Mouse (Mus musculus) limb, embryonic 12.5 days (tissue): ENCODE results near the gene Sez6l2. TPM values are rescaled to one million over a fixed set of nuclear protein-coding genes. Genes with fewer than 3 reads are reported as not detected.

ENCODE experiments used
- ATAC-seq: fragments of 200-750 bp; cut with Nextera tagmentation; 2 replicates; pipeline ENCODE4 v1.8.0; 2017; ENCODE audit warnings: low read depth, moderate TSS enrichment; ENCODE audit not compliant: insufficient number of reproducible peaks, insufficient read depth, low FRiP score, low TSS enrichment
- H3K27ac ChIP-seq: fragments of 300-500 bp; sonication (generic); 2 replicates; pipeline ENCODE4 v1.5.1; 2016; ENCODE audit warnings: mild to moderate bottlenecking, moderate library complexity
- H3K27me3 ChIP-seq: fragments of 300-500 bp; sonication (generic); 2 replicates; pipeline ENCODE4 v1.6.1; 2016; ENCODE audit warnings: mild to moderate bottlenecking, moderate library complexity
- H3K36me3 ChIP-seq: fragments of 300-500 bp; sonication (generic); 2 replicates; pipeline ENCODE4 v1.6.1; 2016; ENCODE audit warnings: mild to moderate bottlenecking, moderate library complexity
- H3K4me1 ChIP-seq: fragments of 300-500 bp; sonication (generic); replicated peaks from 2 replicates; pipeline ENCODE4 v1.6.1; 2016
- H3K4me2 ChIP-seq: fragments of 300-500 bp; sonication (generic); 2 replicates; pipeline ENCODE4 v1.6.1; 2016; ENCODE audit warnings: mild to moderate bottlenecking, moderate library complexity
- H3K4me3 ChIP-seq: fragments of 300-500 bp; sonication (generic); replicated peaks from 2 replicates; pipeline ENCODE4 v1.5.1; 2016; ENCODE audit warnings: mild to moderate bottlenecking
- H3K9ac ChIP-seq: fragments of 300-500 bp; sonication (generic); replicated peaks from 2 replicates; pipeline ENCODE4 v1.6.1; 2016; ENCODE audit warnings: mild to moderate bottlenecking, moderate library complexity
- H3K9me3 ChIP-seq: fragments of 300-500 bp; sonication (generic); 2 replicates; pipeline ENCODE4 v1.6.1; 2016; ENCODE audit warnings: mild to moderate bottlenecking, moderate library complexity
- WGBS: fragments of 180-500 bp; shearing (Covaris S2); methylation state at CpG from one replicate; pipeline ENCODE4 v1.1.7; 2016; 5-methylcytosine and 5-hydroxymethylcytosine counted together
- polyA plus RNA-seq: library from polyadenylated mRNA; unstranded; fragments of >200 nt; fragmentation: Nextera tagmentation; extraction: Ambion mirVana; gene quantifications from 2 replicates; pipeline ENCODE4 v1.2.1, GENCODE M21; 2016

The Sez6l2 gene
- polyA plus RNA-seq, 1 experiment from 2014 or later = 0.35 TPM

DNA sequence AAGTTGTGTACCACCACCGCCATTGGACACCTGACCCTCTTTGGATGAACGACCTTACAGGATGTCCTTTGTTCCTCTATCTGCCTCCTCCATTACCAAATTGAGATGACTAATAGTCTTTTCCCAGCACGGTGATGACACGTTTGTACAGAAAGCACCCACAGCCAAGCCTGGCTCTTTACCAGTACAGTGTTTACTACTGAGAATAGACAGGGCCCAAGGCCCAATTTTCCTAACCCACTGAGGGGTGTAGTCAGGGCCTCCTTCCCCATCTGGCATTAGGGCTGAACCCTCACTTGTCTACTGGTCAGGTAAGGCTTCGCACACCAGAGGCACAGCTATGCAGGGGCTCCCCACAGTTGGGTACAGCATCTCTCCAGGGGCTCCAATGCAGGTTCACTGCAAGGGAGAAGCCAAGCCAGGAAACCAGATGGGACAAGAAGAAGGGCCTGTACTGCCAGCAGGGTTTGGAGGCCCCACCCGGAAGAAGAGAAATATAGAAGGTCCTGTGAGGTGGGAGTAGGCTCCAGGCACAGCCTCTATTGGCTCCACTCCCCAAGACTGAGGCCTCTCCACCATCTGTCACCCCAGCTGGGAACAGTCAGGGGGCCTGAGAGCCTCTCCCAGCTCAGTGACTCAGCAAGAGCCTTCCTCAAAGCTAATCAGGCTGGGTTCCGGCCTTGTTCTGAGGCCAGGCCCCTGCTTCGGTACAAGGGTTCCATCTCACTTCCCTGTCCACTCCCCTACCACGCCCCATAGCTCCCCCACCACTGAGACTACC, 58.1 kb downstream of the Sez6l2 start:
- no peak overlapping the region for H3K4me3 ChIP-seq
- H3K9me3 ChIP-seq = no peaks in the 10 kb centered on the region
- peaks cover 12% of the 10 kb centered on the region for H3K36me3 ChIP-seq
- no peaks in the 10 kb centered on the region; the same call in 1 of the 2 replicates for H3K4me1 ChIP-seq
- H3K27me3 ChIP-seq = no peaks in the 10 kb centered on the region
- peak overlapping the region; percentile 25 for H3K27ac ChIP-seq
- peak overlapping the region; percentile 40; the same call in 1 of the 2 replicates for H3K9ac ChIP-seq
- 65% methylated on average over 9 of the region's 9 CpGs for WGBS
- ATAC-seq = no peak
- H3K4me2 ChIP-seq = no peak overlapping the region

DNA sequence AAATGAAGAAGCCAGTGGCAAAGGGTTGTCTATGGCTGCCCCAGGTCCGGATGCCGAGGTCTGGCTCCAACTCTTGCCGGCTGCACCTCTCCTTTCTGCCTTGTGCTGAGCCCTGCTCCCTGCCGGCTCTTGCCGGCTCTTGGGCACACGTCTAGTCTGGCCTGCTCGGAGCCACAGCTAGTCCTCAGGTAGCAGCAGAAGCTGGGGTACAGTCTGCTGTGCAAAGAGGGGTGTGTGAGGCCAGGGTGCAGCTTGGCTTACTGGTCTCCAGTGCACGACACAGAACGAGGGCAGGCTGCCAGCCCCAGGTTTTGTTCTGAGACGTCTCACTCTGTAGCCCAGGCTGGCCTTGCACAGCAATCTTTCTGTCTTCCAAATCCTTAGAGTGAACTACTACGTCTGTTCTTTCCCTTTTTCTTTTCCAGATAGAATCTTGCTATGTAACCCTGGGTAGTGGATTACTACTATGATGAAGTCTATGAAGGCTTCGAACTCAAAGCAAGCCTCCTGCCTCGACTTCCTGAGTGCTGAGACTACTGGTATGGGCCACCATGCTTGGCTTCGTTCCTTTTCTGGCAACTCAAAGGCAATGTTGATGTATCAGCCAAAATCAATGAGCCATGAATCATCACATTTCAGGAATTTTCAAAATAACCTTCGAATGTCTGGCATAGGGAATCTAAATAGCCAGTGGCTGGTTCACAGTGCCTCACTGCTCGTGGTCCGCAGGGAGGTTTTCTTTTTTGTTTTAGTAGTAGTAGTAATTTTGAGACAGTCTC, 59.1 kb downstream of the Sez6l2 start:
- H3K4me2 ChIP-seq = no peak overlapping the region
- no peak overlapping the region for H3K4me3 ChIP-seq
- WGBS = 83% methylated on average over 17 of the region's 17 CpGs
- no peak overlapping the region for H3K27ac ChIP-seq
- ATAC-seq = no peak
- H3K9ac ChIP-seq = 0 out of 2 replicates have a peak overlapping the region, but pooled peaks have one; percentile 4
- H3K4me1 ChIP-seq = peaks cover 6% of the 10 kb centered on the region
- H3K9me3 ChIP-seq = no peaks in the 10 kb centered on the region
- peaks cover 23% of the 10 kb centered on the region for H3K36me3 ChIP-seq
- no peaks in the 10 kb centered on the region for H3K27me3 ChIP-seq

DNA sequence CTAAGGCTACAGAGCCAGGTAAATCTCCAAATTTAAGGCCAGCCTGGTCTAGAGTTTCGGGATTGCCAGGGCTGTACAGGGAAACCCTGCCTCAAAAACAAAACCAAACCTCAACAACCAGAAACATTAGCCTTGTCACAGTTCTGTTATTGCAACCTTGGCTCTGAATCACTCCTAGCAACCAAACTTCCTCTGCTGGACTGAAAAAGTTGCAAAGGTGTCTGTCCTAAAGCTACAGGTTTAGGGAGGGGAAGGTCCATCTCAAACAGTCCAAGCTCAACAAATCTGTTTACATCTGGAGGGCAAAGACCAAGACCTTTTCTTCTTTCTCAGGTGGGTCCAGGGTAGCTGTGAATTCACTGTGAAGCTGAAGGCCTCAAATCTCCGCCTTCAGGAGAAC, 60.7 kb downstream of the Sez6l2 start:
- peaks cover 38% of the 10 kb centered on the region for H3K36me3 ChIP-seq
- no peak overlapping the region for H3K4me2 ChIP-seq
- ATAC-seq = no peak
- H3K27ac ChIP-seq = no peak overlapping the region
- WGBS = 94% methylated on average over 2 of the region's 2 CpGs
- H3K4me3 ChIP-seq = no peak overlapping the region
- no peak overlapping the region for H3K9ac ChIP-seq
- H3K27me3 ChIP-seq = no peaks in the 10 kb centered on the region
- H3K4me1 ChIP-seq = peaks cover 22% of the 10 kb centered on the region
- H3K9me3 ChIP-seq = no peaks in the 10 kb centered on the region

DNA sequence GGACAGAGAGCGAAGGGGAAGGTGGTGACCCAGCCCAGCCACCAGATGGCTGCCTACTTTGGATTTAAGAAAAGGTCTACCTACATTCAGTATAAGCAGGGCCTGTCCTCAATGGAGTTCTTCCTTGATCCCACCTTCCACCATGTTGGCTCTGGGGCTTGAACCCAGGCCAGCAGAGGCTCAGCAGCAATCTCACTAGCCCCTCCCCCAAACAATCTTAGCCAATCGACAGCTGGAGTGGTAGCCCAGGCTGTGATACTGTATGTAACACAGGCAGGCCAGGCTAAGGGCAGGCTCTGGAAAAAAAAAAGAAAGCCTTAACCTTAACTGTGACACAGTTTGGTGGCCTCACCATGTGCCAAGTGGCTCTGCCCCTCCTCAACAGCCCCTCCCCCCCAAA, 61.4 kb downstream of the Sez6l2 start:
- Histone ChIP-seq H3K36me3 (peaks cover 38% of the 10 kb centered on the region), H3K9me3 (no peaks in the 10 kb centered on the region), H3K27me3 (no peaks in the 10 kb centered on the region), H3K4me3 (no peak overlapping the region), H3K4me1 (peaks cover 23% of the 10 kb centered on the region), H3K27ac (no peak overlapping the region), H3K4me2 (no peak overlapping the region), H3K9ac (no peak overlapping the region)
- 83% methylated on average over 2 of the region's 2 CpGs for WGBS
- no peak for ATAC-seq

DNA sequence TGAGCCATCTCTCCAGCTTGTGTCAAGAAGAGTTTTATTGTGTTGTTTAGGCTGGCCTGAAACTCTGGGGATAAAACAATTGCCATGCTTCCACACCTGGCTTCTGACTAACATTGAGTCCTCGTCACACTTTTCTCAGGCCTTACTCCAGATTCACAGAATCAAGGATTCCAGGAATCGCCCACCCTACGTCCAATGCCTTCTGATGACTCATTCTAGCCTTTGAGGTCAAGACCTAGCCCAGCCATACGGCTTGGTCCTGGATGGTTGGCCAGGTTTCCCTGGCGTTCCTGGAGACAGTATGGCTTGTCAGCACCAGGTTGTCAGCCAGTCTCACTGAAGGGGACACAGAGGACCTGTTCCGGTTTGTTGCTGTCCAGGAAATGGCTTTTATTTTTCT, 62.0 kb downstream of the Sez6l2 start:
- 90% methylated on average over 6 of the region's 6 CpGs for WGBS
- peaks cover 23% of the 10 kb centered on the region for H3K4me1 ChIP-seq
- no peaks in the 10 kb centered on the region for H3K9me3 ChIP-seq
- no peak overlapping the region for H3K9ac ChIP-seq
- no peaks in the 10 kb centered on the region for H3K27me3 ChIP-seq
- H3K4me2 ChIP-seq = no peak overlapping the region
- no peak for ATAC-seq
- H3K36me3 ChIP-seq = peaks cover 38% of the 10 kb centered on the region
- no peak overlapping the region for H3K4me3 ChIP-seq
- H3K27ac ChIP-seq = no peak overlapping the region

DNA sequence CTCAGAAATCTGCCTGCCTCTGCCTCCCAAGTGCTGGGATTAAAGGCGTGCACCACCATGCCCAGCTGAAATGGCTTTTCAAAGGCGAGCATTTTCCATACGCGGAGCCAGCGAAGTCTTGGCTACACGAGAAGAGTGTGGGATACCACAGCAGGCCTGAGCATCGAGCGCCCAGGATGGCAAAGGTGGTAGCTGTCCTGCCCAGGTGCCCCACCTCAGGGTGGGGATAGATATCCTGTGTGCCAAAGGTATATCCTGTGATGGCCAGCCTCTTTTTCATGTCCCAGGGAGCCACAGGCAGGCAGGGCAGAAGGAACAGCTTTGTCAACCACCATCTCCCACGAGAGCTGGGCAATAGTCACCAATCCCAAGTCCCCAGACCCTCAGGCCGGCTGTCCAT, 62.5 kb downstream of the Sez6l2 start:
- no peak overlapping the region for H3K4me2 ChIP-seq
- H3K4me1 ChIP-seq = peaks cover 27% of the 10 kb centered on the region
- H3K9ac ChIP-seq = no peak overlapping the region
- peaks cover 38% of the 10 kb centered on the region for H3K36me3 ChIP-seq
- no peaks in the 10 kb centered on the region for H3K27me3 ChIP-seq
- no peak overlapping the region for H3K27ac ChIP-seq
- H3K4me3 ChIP-seq = no peak overlapping the region
- ATAC-seq = no peak
- H3K9me3 ChIP-seq = no peaks in the 10 kb centered on the region
- WGBS = 94% methylated on average over 10 of the region's 10 CpGs

DNA sequence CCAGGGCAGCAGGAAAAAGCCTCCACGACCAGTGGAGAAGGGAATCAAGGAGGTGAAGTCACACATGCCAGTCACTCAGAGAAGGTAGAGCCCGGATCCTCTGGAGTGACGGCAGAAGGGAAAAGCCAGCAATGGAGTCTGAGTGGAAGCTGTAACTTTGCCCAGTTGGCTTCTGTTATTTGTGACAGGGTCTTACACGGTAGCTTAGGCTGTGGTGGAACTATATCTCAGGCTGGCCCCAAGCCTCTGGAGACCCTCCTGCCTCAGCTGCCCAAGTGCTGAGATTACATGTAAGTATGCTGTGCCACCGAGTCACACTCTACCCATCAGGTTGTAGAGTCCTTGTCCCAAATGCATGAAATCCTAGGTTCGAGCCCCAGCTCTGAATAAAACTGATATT, 63.0 kb downstream of the Sez6l2 start:
- Histone ChIP-seq H3K4me3 (no peak overlapping the region), H3K27ac (no peak overlapping the region), H3K9ac (no peak overlapping the region), H3K4me2 (no peak overlapping the region), H3K4me1 (peaks cover 32% of the 10 kb centered on the region), H3K9me3 (no peaks in the 10 kb centered on the region), H3K36me3 (peaks cover 38% of the 10 kb centered on the region), H3K27me3 (no peaks in the 10 kb centered on the region)
- 93% methylated on average over 6 of the region's 6 CpGs for WGBS
- no peak for ATAC-seq

DNA sequence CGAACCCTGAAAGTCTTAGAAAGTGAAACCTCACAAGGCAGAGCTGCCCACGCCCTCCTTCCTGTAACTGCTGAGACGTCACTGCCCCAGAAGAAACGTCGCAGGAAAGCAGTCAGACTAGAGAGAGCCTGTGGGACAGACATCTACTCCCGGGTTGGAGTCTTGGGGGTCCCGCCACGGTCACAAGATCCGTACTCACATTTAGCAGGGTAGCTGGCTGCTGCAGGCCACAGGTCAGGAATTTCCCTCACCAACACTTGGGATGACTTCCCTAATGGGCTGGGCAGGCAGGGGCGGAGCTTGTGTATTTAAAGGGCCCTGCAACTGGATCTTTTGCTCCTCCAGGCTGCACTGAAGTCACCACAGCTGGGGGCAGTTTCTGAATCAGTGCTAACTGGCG, 64.0 kb downstream of the Sez6l2 start, which contains the start of gene Mvp:
Gene Mvp, minus strand, starts transcription at position 302 of the 400 bp plus-strand sequence.
- peaks cover 42% of the 10 kb centered on the region for H3K36me3 ChIP-seq
- H3K4me2 ChIP-seq = peak within 1 kb of the TSS; percentile 92
- peak within 1 kb of the TSS; percentile 68 for H3K4me3 ChIP-seq
- no peaks in the 10 kb centered on the region for H3K27me3 ChIP-seq
- no peaks in the 10 kb centered on the region for H3K9me3 ChIP-seq
- no peak for ATAC-seq
- H3K4me1 ChIP-seq = peaks cover 41% of the 10 kb centered on the region
- 0 out of 2 replicates have a peak within 1 kb of the TSS, but pooled peaks have one; percentile 41 for H3K27ac ChIP-seq
- H3K9ac ChIP-seq = peak within 1 kb of the TSS; percentile 9; the same call in 1 of the 2 replicates
- 47% methylated on average over 11 of the region's 11 CpGs for WGBS

DNA sequence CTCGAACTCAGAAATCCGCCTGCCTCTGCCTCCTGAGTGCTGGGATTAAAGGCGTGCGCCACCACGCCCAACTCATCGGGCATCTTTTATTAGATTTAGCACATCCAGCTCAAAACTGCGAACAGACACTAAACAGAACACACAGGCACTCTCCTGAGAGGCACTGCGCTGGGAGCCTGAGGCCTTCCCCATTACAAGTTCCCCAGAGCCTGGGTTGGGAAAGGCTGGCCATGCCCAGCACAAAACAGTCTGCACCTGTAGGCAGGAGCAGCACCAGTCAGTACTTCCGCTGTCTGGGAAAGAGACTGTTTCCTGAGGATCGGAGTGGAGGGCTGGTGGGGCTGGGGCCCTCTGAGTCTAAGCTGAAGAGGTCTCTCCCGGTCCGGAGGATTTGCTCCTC, 64.6 kb downstream of the Sez6l2 start:
- Histone ChIP-seq H3K4me1 (peaks cover 47% of the 10 kb centered on the region), H3K27ac (0 out of 2 replicates have a peak overlapping the region, but pooled peaks have one; percentile 41), H3K27me3 (no peaks in the 10 kb centered on the region), H3K9ac (no peak overlapping the region; the same call in 1 of the 2 replicates), H3K36me3 (peaks cover 42% of the 10 kb centered on the region), H3K9me3 (no peaks in the 10 kb centered on the region), H3K4me3 (peak overlapping the region; percentile 68), H3K4me2 (peak overlapping the region; percentile 92)
- ATAC-seq = no peak
- 91% methylated on average over 12 of the region's 12 CpGs for WGBS

DNA sequence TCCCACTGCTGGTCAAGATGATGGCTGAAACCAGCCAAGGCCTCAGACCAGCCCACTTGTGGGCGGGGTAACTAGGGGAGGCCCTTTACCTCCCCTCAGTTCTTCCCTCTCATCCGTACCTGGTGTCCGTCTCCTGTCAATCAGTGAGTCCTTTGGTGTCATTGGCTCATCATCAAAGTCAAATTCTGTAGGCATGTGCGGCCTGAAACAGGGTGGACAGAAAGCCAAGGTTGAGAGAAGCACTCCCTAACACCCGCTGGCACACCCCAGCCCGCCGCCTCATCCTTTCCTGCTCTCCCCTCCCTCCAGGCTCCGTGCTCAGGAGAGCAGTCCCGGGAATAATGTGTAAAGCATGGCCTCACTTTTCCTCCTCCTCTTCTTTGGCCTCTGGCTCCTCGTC, 65.7 kb downstream of the Sez6l2 start:
- Histone ChIP-seq H3K27ac (peak overlapping the region; percentile 97), H3K27me3 (no peaks in the 10 kb centered on the region), H3K9me3 (no peaks in the 10 kb centered on the region), H3K36me3 (peaks cover 42% of the 10 kb centered on the region), H3K4me3 (peak overlapping the region; percentile 68), H3K4me2 (peak overlapping the region; percentile 92), H3K4me1 (peaks cover 58% of the 10 kb centered on the region), H3K9ac (peak overlapping the region; percentile 89)
- under 1% methylated on average over 10 of the region's 10 CpGs for WGBS
- ATAC-seq = no peak

DNA sequence TGATC, 65.9 kb downstream of the Sez6l2 start, which contains the start of gene Pagr1b:
Gene Pagr1b, minus strand, starts transcription at position 4 of the 5 bp plus-strand sequence.
- Histone ChIP-seq H3K4me1 (peaks cover 60% of the 10 kb centered on the region), H3K9ac (peak within 1 kb of the TSS; percentile 89), H3K4me3 (peak within 1 kb of the TSS; percentile 68), H3K4me2 (peak within 1 kb of the TSS; percentile 92), H3K9me3 (no peaks in the 10 kb centered on the region), H3K27ac (peak within 1 kb of the TSS; percentile 97), H3K27me3 (no peaks in the 10 kb centered on the region), H3K36me3 (peaks cover 42% of the 10 kb centered on the region)
- no peak for ATAC-seq
